Mouse (Mus musculus): ENCODE measurements at regions not wholly inside any gene's neighbourhood (a gene's known extent, or its start where the extent isn't known, plus 50 kb on each side); places are given as distances from the start of the nearest gene placed in this dataset.

DNA sequence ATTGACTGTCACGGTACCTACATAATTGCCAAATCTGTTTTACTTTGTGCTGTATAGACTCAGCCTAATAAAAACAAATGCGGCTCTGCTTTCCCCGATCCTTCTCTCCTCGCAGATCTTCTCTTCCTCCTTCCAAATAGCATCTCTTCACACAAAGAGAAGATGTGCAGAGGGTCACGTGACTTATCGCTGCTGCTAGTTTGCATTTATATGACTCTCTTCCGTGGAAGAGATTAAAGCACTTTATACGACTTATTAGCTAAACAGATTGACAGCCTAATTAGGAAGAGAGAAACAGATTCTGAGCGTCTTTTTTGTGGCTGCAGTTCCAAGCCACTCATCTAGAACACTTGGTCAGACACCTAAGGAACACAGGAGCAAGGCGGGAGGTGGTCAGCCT, 71.1 kb downstream of the Dad1 start:
- in situ Hi-C loops (cut with MboI; ENCODE audit: low pct_ligation_motif_present, low pct_unique_long_range_greater_than_20kb, low sequenced_read_pairs) = no loop called here
- dilution Hi-C loops (cut with MboI; ENCODE audit: extremely low pct_ligation_motif_present, extremely low pct_unique_long_range_greater_than_20kb, low sequenced_read_pairs) = no loop called here

GRCm38 (mm10) chr14:54181306-54181705, 72.6 kb downstream of the Dad1 start:
- no peak for DNase-seq (ENCODE audit: extremely low read depth)
- Histone ChIP-seq H3K9ac (ENCODE audit: insufficient read depth, low read depth) (no peak overlapping the region), H3K27ac (ENCODE audit: insufficient read depth, low read depth) (no peak overlapping the region), H3K9me3 (replicated peaks; ENCODE audit: low read length) (no peaks in the 10 kb centered on the region), H3K27me3 (replicated peaks) (peaks cover 4% of the 10 kb centered on the region), H3K79me2 (replicated peaks; ENCODE audit: control insufficient read depth, extremely low read depth, insufficient read depth, poor library complexity, severe bottlenecking) (no peaks in the 10 kb centered on the region), H3K4me3 (replicated peaks in 1 of 3; ENCODE audit: low read depth in 2 of 3, low read length in 2 of 3, poor library complexity in 1 of 3) (no peak overlapping the region), H3K36me3 (replicated peaks in 1 of 2; ENCODE audit: control insufficient read depth in 1 of 2, insufficient read depth in 1 of 2, low read length in 1 of 2) (no peaks in the 10 kb centered on the region), H3K4me1 (ENCODE audit: control insufficient read depth in 1 of 2, insufficient read depth in 2 of 2) (peaks cover 5 to 8% of the 10 kb centered on the region in 2 experiments; a peak in 3 of 4 replicates), H3K4me2 (ENCODE audit: insufficient read depth, low read depth, poor library complexity, severe bottlenecking) (no peak overlapping the region)
- no peak for TF ChIP-seq USF1 (IDR thresholded peaks at IDR 0.05; ENCODE audit: low read depth, low read length)
- no peak for TF ChIP-seq POLR2AphosphoS2 (IDR thresholded peaks at IDR 0.05; ENCODE audit: low read depth, low read length)
- no peak for TF ChIP-seq MEF2A (IDR thresholded peaks at IDR 0.05; ENCODE audit: borderline replicate concordance, low read depth, low read length)
- no peak for TF ChIP-seq RCOR1 (conservative IDR thresholded peaks at IDR 0.05; ENCODE audit: low read depth, low read length)
- no peak for TF ChIP-seq RAD21 (IDR thresholded peaks at IDR 0.05; ENCODE audit: low read depth, low read length)
- no peak for TF ChIP-seq JUN (IDR thresholded peaks at IDR 0.05; ENCODE audit: insufficient read depth, low read depth, low read length)
- TF ChIP-seq NRF1 (IDR thresholded peaks at IDR 0.05; ENCODE audit: low read depth, low read length) = no peak
- no peak for TF ChIP-seq GABPA (IDR thresholded peaks at IDR 0.05; ENCODE audit: insufficient replicate concordance, low read depth, low read length)
- TF ChIP-seq TCF12 (IDR thresholded peaks at IDR 0.05; ENCODE audit: low read depth, low read length) = no peak
- TF ChIP-seq MAZ (IDR thresholded peaks at IDR 0.05; ENCODE audit: low read depth, low read length) = no peak
- TF ChIP-seq CHD1 (IDR thresholded peaks at IDR 0.05; ENCODE audit: low read depth, low read length) = no peak
- dilution Hi-C loops (cut with MboI; ENCODE audit: extremely low pct_ligation_motif_present, extremely low pct_unique_long_range_greater_than_20kb, low sequenced_read_pairs) = no loop called here
- in situ Hi-C loops (cut with MboI; ENCODE audit: low pct_ligation_motif_present, low pct_unique_long_range_greater_than_20kb, low sequenced_read_pairs) = no loop called here

More for the DNA sequence above, 71.1 kb downstream of the Dad1 start:
- no peak overlapping the region for H3K27ac ChIP-seq (ENCODE audit: insufficient read depth, low read depth)
- H3K27me3 ChIP-seq (replicated peaks) = peaks cover 4% of the 10 kb centered on the region
- no peaks in the 10 kb centered on the region for H3K36me3 ChIP-seq (replicated peaks in 1 of 2; ENCODE audit: control insufficient read depth in 1 of 2, insufficient read depth in 1 of 2, low read length in 1 of 2)
- no peak overlapping the region for H3K9ac ChIP-seq (ENCODE audit: insufficient read depth, low read depth)
- H3K79me2 ChIP-seq (replicated peaks; ENCODE audit: control insufficient read depth, extremely low read depth, insufficient read depth, poor library complexity, severe bottlenecking) = no peaks in the 10 kb centered on the region
- no peaks in the 10 kb centered on the region for H3K9me3 ChIP-seq (replicated peaks; ENCODE audit: low read length)
- H3K4me1 ChIP-seq (ENCODE audit: control insufficient read depth in 1 of 2, insufficient read depth in 2 of 2) = peaks cover 0 to 8% of the 10 kb centered on the region in 2 experiments; a peak in 2 of 4 replicates
- TF ChIP-seq POLR2A (IDR thresholded peaks at IDR 0.05; ENCODE audit: low read depth, low read length) (no peak), IRF4 (IDR thresholded peaks at IDR 0.05; ENCODE audit: low read depth, low read length) (no peak), EP300 (IDR thresholded peaks at IDR 0.05; ENCODE audit: low read length) (no peak), ZC3H11A (IDR thresholded peaks at IDR 0.05; ENCODE audit: low read depth, low read length) (no peak), TCF12 (IDR thresholded peaks at IDR 0.05; ENCODE audit: low read depth, low read length) (no peak), MAZ (IDR thresholded peaks at IDR 0.05; ENCODE audit: low read depth, low read length) (no peak), RCOR1 (conservative IDR thresholded peaks at IDR 0.05; ENCODE audit: low read depth, low read length) (no peak), HCFC1 (IDR thresholded peaks at IDR 0.05; ENCODE audit: low read depth, low read length) (no peak), POLR2AphosphoS2 (IDR thresholded peaks at IDR 0.05; ENCODE audit: low read depth, low read length) (no peak), UBTF (IDR thresholded peaks at IDR 0.05; ENCODE audit: low read depth, low read length) (no peak), KAT2A (IDR thresholded peaks at IDR 0.05; ENCODE audit: insufficient replicate concordance, low read length) (no peak), NRF1 (IDR thresholded peaks at IDR 0.05; ENCODE audit: low read depth, low read length) (no peak), USF2 (conservative IDR thresholded peaks at IDR 0.05; ENCODE audit: low read depth, low read length) (no peak), BHLHE40 (IDR thresholded peaks at IDR 0.05; ENCODE audit: low read depth, low read length) (no peak), USF1 (IDR thresholded peaks at IDR 0.05; ENCODE audit: low read depth, low read length) (no peak), RAD21 (IDR thresholded peaks at IDR 0.05; ENCODE audit: low read depth, low read length) (no peak)
- DNase-seq (ENCODE audit: extremely low read depth) = no peak
- no peak overlapping the region for H3K4me3 ChIP-seq (replicated peaks in 1 of 3; ENCODE audit: low read depth in 2 of 3, low read length in 2 of 3, poor library complexity in 1 of 3)
- H3K4me2 ChIP-seq (ENCODE audit: insufficient read depth, low read depth, poor library complexity, severe bottlenecking) = no peak overlapping the region
